Mouse (Mus musculus): ENCODE measurements around the gene Fbxo24. TPM values are rescaled to one million over a fixed set of nuclear protein-coding genes. Genes with fewer than 3 reads are reported as not detected.

Fbxo24 gene
- polyA plus RNA-seq (2014; fragmentation: Nextera tagmentation; extraction: Ambion mirVana): 0.19 TPM in 1 of 2 replicates, not detected in the other

GRCm38 (mm10) chr5:137628498-137629305 lies at the start of gene Fbxo24, which contains the start of the genes Lrch4 and Gm20605:
Fbxo24 (minus strand) TSS chr5:137629002.
Lrch4 (plus strand) TSS chr5:137629121.
Gm20605 (plus strand) TSS chr5:137629175.
- no peaks in the 10 kb centered on the region for H3K27me3 ChIP-seq (ENCODE audit: insufficient read depth, low read length)
- DNase-seq: peak; percentile 100
- WGBS: under 1% methylated on average over 46 of the region's 46 CpGs
- TF ChIP-seq CTCF (IDR thresholded peaks at IDR 0.05; ENCODE audit: low read depth): 0 out of 2 replicates have a peak, but pooled peaks have one; percentile 2
- H3K9me3 ChIP-seq (ENCODE audit: low read depth, low read length): no peaks in the 10 kb centered on the region
- peak within 1 kb of the TSS; percentile 75 for H3K9ac ChIP-seq
- peak; percentile 97 for ATAC-seq (ENCODE audit: insufficient read depth)
- H3K36me3 ChIP-seq (ENCODE audit: insufficient read depth): peaks cover 10% of the 10 kb centered on the region
- H3K4me3 ChIP-seq (ENCODE audit: low read depth, low read length): peak within 1 kb of the TSS; percentile 94
- peaks cover 20% of the 10 kb centered on the region for H3K4me1 ChIP-seq (ENCODE audit: insufficient read depth)
- peak within 1 kb of the TSS; percentile 90 for H3K4me2 ChIP-seq
- H3K27ac ChIP-seq (ENCODE audit: low read depth): peak within 1 kb of the TSS; percentile 97

- Histone ChIP-seq H3K9ac (no peak overlapping the region), H3K27ac (ENCODE audit: low read depth) (no peak overlapping the region), H3K36me3 (ENCODE audit: insufficient read depth) (0 out of 2 replicates have a peak, but pooled peaks cover 3% of the 10 kb centered on the region), H3K9me3 (ENCODE audit: low read depth, low read length) (no peaks in the 10 kb centered on the region), H3K4me1 (ENCODE audit: insufficient read depth) (peaks cover under 1% of the 10 kb centered on the region; the same call in 1 of the 2 replicates), H3K4me3 (ENCODE audit: low read depth, low read length) (no peak overlapping the region), H3K4me2 (no peak overlapping the region), H3K27me3 (ENCODE audit: insufficient read depth, low read length) (no peaks in the 10 kb centered on the region)
- DNase-seq (no peak), ATAC-seq (ENCODE audit: insufficient read depth) (no peak)
- 86% methylated on average over 8 of the region's 8 CpGs for WGBS
- TF ChIP-seq CTCF (IDR thresholded peaks at IDR 0.05; ENCODE audit: low read depth): no peak
Measured at GRCm38 (mm10) chr5:137677859-137678258, 49.1 kb upstream of the Fbxo24 start.

GRCm38 (mm10) chr5:137674786-137675185 lies 46.0 kb upstream of the Fbxo24 start:
- Histone ChIP-seq H3K27ac (ENCODE audit: low read depth) (no peak overlapping the region), H3K9ac (no peak overlapping the region), H3K27me3 (ENCODE audit: insufficient read depth, low read length) (no peaks in the 10 kb centered on the region), H3K9me3 (ENCODE audit: low read depth, low read length) (no peaks in the 10 kb centered on the region), H3K4me3 (ENCODE audit: low read depth, low read length) (no peak overlapping the region), H3K4me1 (ENCODE audit: insufficient read depth) (peaks cover 9% of the 10 kb centered on the region), H3K4me2 (no peak overlapping the region), H3K36me3 (ENCODE audit: insufficient read depth) (no peaks in the 10 kb centered on the region)
- TF ChIP-seq CTCF (IDR thresholded peaks at IDR 0.05; ENCODE audit: low read depth): no peak
- ATAC-seq (ENCODE audit: insufficient read depth) (no peak), DNase-seq (no peak)
- 91% methylated on average over 8 of the region's 8 CpGs for WGBS

GRCm38 (mm10) chr5:137673015-137673414 lies 44.2 kb upstream of the Fbxo24 start:
- no peak overlapping the region for H3K9ac ChIP-seq
- H3K4me3 ChIP-seq (ENCODE audit: low read depth, low read length): no peak overlapping the region
- no peak for TF ChIP-seq CTCF (IDR thresholded peaks at IDR 0.05; ENCODE audit: low read depth)
- no peaks in the 10 kb centered on the region for H3K9me3 ChIP-seq (ENCODE audit: low read depth, low read length)
- H3K27me3 ChIP-seq (ENCODE audit: insufficient read depth, low read length): no peaks in the 10 kb centered on the region
- ATAC-seq (ENCODE audit: insufficient read depth) (no peak), DNase-seq (no peak)
- 82% methylated on average over 6 of the region's 6 CpGs for WGBS
- H3K4me2 ChIP-seq: no peak overlapping the region
- H3K4me1 ChIP-seq (ENCODE audit: insufficient read depth): peaks cover 9% of the 10 kb centered on the region
- H3K36me3 ChIP-seq (ENCODE audit: insufficient read depth): no peaks in the 10 kb centered on the region
- H3K27ac ChIP-seq (ENCODE audit: low read depth): no peak overlapping the region

GRCm38 (mm10) chr5:137672361-137672760 lies 43.6 kb upstream of the Fbxo24 start:
- WGBS: 76% methylated on average over 5 of the region's 5 CpGs
- Histone ChIP-seq H3K27ac (ENCODE audit: low read depth) (peak overlapping the region; percentile 75; the same call in 1 of the 2 replicates), H3K4me3 (ENCODE audit: low read depth, low read length) (no peak overlapping the region), H3K4me2 (no peak overlapping the region), H3K4me1 (ENCODE audit: insufficient read depth) (peaks cover 9% of the 10 kb centered on the region), H3K27me3 (ENCODE audit: insufficient read depth, low read length) (no peaks in the 10 kb centered on the region), H3K9ac (no peak overlapping the region), H3K9me3 (ENCODE audit: low read depth, low read length) (no peaks in the 10 kb centered on the region), H3K36me3 (ENCODE audit: insufficient read depth) (0 out of 2 replicates have a peak, but pooled peaks cover 2% of the 10 kb centered on the region)
- TF ChIP-seq CTCF (IDR thresholded peaks at IDR 0.05; ENCODE audit: low read depth): no peak
- DNase-seq (no peak), ATAC-seq (ENCODE audit: insufficient read depth) (no peak)

GRCm38 (mm10) chr5:137671443-137672240 lies 42.8 kb upstream of the Fbxo24 start:
- Histone ChIP-seq H3K9me3 (ENCODE audit: low read depth, low read length) (no peaks in the 10 kb centered on the region), H3K9ac (peak overlapping the region; percentile 1; the same call in 1 of the 2 replicates), H3K36me3 (ENCODE audit: insufficient read depth) (peaks cover 9% of the 10 kb centered on the region), H3K4me1 (ENCODE audit: insufficient read depth) (peaks cover 9% of the 10 kb centered on the region), H3K27me3 (ENCODE audit: insufficient read depth, low read length) (no peaks in the 10 kb centered on the region), H3K4me3 (ENCODE audit: low read depth, low read length) (no peak overlapping the region), H3K27ac (ENCODE audit: low read depth) (peak overlapping the region; percentile 75), H3K4me2 (peak overlapping the region; percentile 19; the same call in 1 of the 2 replicates)
- ATAC-seq (ENCODE audit: insufficient read depth) (peak; percentile 81), DNase-seq (peak; percentile 67)
- WGBS: 8% methylated on average over 9 of the region's 9 CpGs
- TF ChIP-seq CTCF (IDR thresholded peaks at IDR 0.05; ENCODE audit: low read depth): no peak

All from lung, embryonic 14.5 days (tissue).